9 mouse cellular contexts compared by ENCODE assay signal in the genomic region with DNA sequence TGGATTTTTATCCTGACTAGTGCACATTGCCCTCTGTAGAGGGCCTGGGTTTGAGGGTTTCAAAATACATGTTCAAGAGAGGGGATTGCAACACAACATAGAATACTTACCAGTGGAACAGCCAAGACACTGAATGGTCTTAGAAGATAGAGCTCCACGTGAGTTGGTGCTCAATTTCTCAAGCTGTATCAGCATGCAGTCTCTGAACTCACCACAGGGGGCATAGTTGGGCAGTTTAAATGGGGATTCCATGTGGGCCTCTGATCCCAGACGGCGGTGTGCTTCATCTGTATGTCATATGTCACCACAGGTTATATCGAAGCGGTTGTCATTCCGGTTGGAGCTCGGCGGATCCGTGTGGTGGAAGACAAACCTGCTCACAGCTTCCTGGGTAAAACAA.
DNase-seq lines count a peak whose midpoint lies in the region; TF ChIP-seq lines count a peak whose summit lies in the region.
"Had no signal": no experiment of that assay in that cellular context is flagged by ENCODE, and none has a peak within 500 bp of the region (broad histone marks: within the 10 kb centered on the region; RNA-seq: fewer than 3 reads in every experiment).

No protein-coding gene starts in this region.

- no peak overlapping the region for H3K27ac ChIP-seq in small intestine, adult 2 months (ENCODE audit: insufficient read depth, low read depth, low read length)
- H3K27ac ChIP-seq: heart, embryonic 15.5 days had no signal

- H3K36me3 ChIP-seq in small intestine, adult 2 months (ENCODE audit: control insufficient read depth, insufficient read depth, low read length): no peaks in the 10 kb centered on the region
- H3K36me3 ChIP-seq: heart, embryonic 15.5 days had no signal

- intact Hi-C loops in heart, postnatal 14 days (cut with DNase I): loop anchor here (5.0 kb wide), 1 partner anchor 136 kb away; no protein-coding TSS in a partner anchor

- DNase-seq in heart, postnatal 14 days: peak; percentile 46 to 67
- no peak for DNase-seq in heart, adult 8-10 months (ENCODE audit: low spot score)
- peak; percentile 36 for DNase-seq in ovary, postnatal 14 days (ENCODE audit: low spot score)
- DNase-seq in ovary, adult 18-20 months (ENCODE audit: low spot score): no peak
- peak; percentile 26 for DNase-seq in brain, embryonic 14.5 days (ENCODE audit: low read depth)
- peak; percentile 9 for DNase-seq in induced T-regulatory cell, adult 2 months (ENCODE audit: low read depth)
- DNase-seq in yolk sac, embryonic 10.5 days (ENCODE audit: low spot score): no peak

- no peaks in the 10 kb centered on the region for H3K27me3 ChIP-seq in small intestine, adult 2 months (ENCODE audit: control insufficient read depth, insufficient read depth, low read length)
- H3K27me3 ChIP-seq: heart, embryonic 15.5 days had no signal

- peak; percentile 57; the same call in 1 of the 2 replicates for TF ChIP-seq CTCF in brain, embryonic 14.5 days (IDR thresholded peaks at IDR 0.05; ENCODE audit: borderline replicate concordance, extremely low read depth, insufficient read depth, insufficient read length)
- peak; percentile 36; the same call in 1 of the 2 replicates for TF ChIP-seq CTCF in small intestine, adult 2 months (IDR thresholded peaks at IDR 0.05; ENCODE audit: extremely low read depth, insufficient read length, insufficient replicate concordance, low read depth, low read length)

- H3K4me3 ChIP-seq in small intestine, adult 2 months (ENCODE audit: low read depth, low read length): no peak overlapping the region
- H3K4me3 ChIP-seq: heart, embryonic 15.5 days had no signal

- H3K4me1 ChIP-seq in small intestine, adult 2 months (ENCODE audit: control insufficient read depth, insufficient read depth, insufficient read length, low read length): no peaks in the 10 kb centered on the region; the same call in 1 of the 2 replicates

- 86% methylated on average over 9 of the region's 9 CpGs for WGBS in small intestine, adult 2 months

- no peak for TF ChIP-seq POLR2A in brain, embryonic 14.5 days (IDR thresholded peaks at IDR 0.05; ENCODE audit: borderline replicate concordance, extremely low read depth, insufficient read depth, insufficient read length, poor library complexity, severe bottlenecking)
- no peak for TF ChIP-seq POLR2A in small intestine, adult 2 months (IDR thresholded peaks at IDR 0.05; ENCODE audit: low read depth, low read length)

Comparison
In these comparisons a context has a peak if more than half of its experiments do, and no peak if none do; other contexts are left out.
1. DNase-seq: peak in heart, postnatal 14 days (2 of 2), ovary, postnatal 14 days (single experiment), brain, embryonic 14.5 days (single experiment) and induced T-regulatory cell, adult 2 months (single experiment); none in heart, adult 8-10 months (single experiment), ovary, adult 18-20 months (single experiment) and yolk sac, embryonic 10.5 days (single experiment).